Mouse (Mus musculus) liver, postnatal 0 days (tissue): ENCODE data around the gene Colq. TPM values are rescaled to one million over a fixed set of nuclear protein-coding genes. Genes with fewer than 3 reads are reported as not detected.

Experiments
- ATAC-seq: fragments of 200-750 bp; cut with Nextera tagmentation; 2 replicates; pipeline ENCODE4 v1.8.0; 2017; ENCODE audit warnings: mild to moderate bottlenecking, moderate library complexity
- DNase-seq: peaks from one replicate; pipeline ENCODE4 v3.0.0-alpha.2; 2016
- H3K27ac ChIP-seq: fragments of 300-500 bp; sonication (generic); 2 replicates; pipeline ENCODE4 v1.5.1; 2014; ENCODE audit warnings: antibody characterized with exemption, moderate library complexity, mild to moderate bottlenecking, low read depth
- H3K27me3 ChIP-seq: fragments of 300-500 bp; sonication (generic); 2 replicates; pipeline ENCODE4 v1.6.1; 2014; ENCODE audit warnings: low read length, control low read depth, mixed read lengths; ENCODE audit not compliant: insufficient read depth
- H3K36me3 ChIP-seq: fragments of 300-500 bp; sonication (generic); replicated peaks from 2 replicates; pipeline ENCODE4 v1.6.1; 2014; ENCODE audit warnings: mild to moderate bottlenecking, control low read depth, low read length, moderate library complexity, mixed read lengths; ENCODE audit not compliant: insufficient read depth
- H3K4me1 ChIP-seq: fragments of 300-500 bp; sonication (generic); 2 replicates; pipeline ENCODE4 v1.6.1; 2014; ENCODE audit warnings: antibody characterized with exemption, mild to moderate bottlenecking, control low read depth; ENCODE audit not compliant: insufficient read depth
- H3K4me2 ChIP-seq: fragments of 300-500 bp; sonication (generic); 2 replicates; pipeline ENCODE4 v1.6.1; 2014; ENCODE audit warnings: low read depth, mild to moderate bottlenecking, low read length, moderate library complexity, mixed read lengths
- H3K4me3 ChIP-seq: fragments of 300-500 bp; sonication (generic); 2 replicates; pipeline ENCODE4 v1.5.1; 2014; ENCODE audit warnings: low read depth, low read length
- H3K9ac ChIP-seq: fragments of 300-500 bp; sonication (generic); replicated peaks from 2 replicates; pipeline ENCODE4 v1.6.1; 2014; ENCODE audit warnings: mild to moderate bottlenecking, moderate library complexity
- H3K9me3 ChIP-seq: fragments of 300-500 bp; sonication (generic); 2 replicates; pipeline ENCODE4 v1.6.1; 2016; ENCODE audit warnings: mild to moderate bottlenecking, control low read depth, low read length, mixed read lengths
- CTCF ChIP-seq: sonication (generic); IDR thresholded peaks from 2 replicates; pipeline ENCODE4 v1.5.1; 2016; ENCODE audit warnings: antibody characterized with exemption, low read depth
- EP300 ChIP-seq: IDR thresholded peaks from 2 replicates; pipeline ENCODE4 v1.6.1; 2016; ENCODE audit warnings: antibody characterized with exemption, low read depth, mild to moderate bottlenecking
- WGBS: fragments of 180-500 bp; shearing (Covaris S2); extraction: QIAGEN DNeasy Blood & Tissue Kit; methylation state at CpG from one replicate; pipeline ENCODE4 v1.1.7; 2014; ENCODE audit not compliant: insufficient replicate concordance; 5-methylcytosine and 5-hydroxymethylcytosine counted together
- polyA plus RNA-seq: library from polyadenylated mRNA; unstranded; fragments of >200 nt; fragmentation: Nextera tagmentation; extraction: Ambion mirVana; gene quantifications from 2 replicates; pipeline ENCODE4 v1.2.1, GENCODE M21; 2015

Gene Colq
- polyA plus RNA-seq, 1 experiment from 2014 or later, result 0.29 TPM

DNA sequence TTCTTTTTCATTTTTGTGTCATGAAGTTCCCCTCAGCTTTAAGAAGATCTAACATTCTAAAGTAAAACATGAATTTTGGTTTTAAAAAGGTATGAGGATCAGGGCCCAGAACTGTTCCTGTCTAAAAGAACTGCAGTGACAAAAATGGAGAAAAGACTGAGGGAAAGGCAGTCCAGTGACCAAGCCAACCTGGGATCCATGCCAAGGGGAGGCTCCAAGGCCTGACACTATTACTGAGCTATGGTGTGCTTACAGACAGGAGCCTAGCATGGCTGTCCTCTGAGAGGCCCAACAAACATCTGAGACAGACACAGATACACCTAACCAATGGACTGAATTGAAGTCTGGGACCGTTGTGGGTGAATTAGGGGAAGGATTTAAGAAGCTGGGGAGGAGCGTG, 81.2 kb downstream of the Colq start:
- WGBS, result 96% methylated on average over 2 of the region's 2 CpGs
- DNase-seq, result peak; percentile 61

DNA sequence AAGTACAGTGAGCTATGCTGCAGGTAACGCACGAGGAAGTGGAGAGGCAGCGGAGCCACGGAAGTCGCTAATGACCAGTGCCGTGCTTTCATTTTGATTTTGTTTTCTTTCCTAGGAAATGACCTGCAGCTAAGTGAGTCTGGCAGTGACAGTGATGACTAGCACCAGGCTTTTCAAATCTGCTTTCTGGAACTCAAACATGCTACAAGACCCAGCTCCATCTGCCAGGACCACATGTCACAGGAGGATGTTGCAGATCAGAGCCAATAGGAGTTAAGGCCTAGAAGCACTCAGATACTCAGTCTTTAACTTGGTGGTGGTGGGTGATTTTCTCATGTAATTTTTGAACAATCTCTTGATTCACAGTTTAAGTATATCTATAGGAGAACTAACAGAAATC, 84.7 kb downstream of the Colq start:
- WGBS, result 95% methylated on average over 6 of the region's 6 CpGs
- H3K27ac ChIP-seq, result no peak overlapping the region
- H3K4me1 ChIP-seq, result peaks cover 6% of the 10 kb centered on the region; the same call in 1 of the 2 replicates
- ATAC-seq (no peak), DNase-seq (no peak)
- no peak overlapping the region for H3K4me3 ChIP-seq
- no peak overlapping the region for H3K4me2 ChIP-seq
- H3K27me3 ChIP-seq, result no peaks in the 10 kb centered on the region
- peaks cover 82% of the 10 kb centered on the region for H3K36me3 ChIP-seq
- H3K9ac ChIP-seq, result no peak overlapping the region
- H3K9me3 ChIP-seq, result no peaks in the 10 kb centered on the region
- TF ChIP-seq CTCF, result no peak
- no peak for TF ChIP-seq EP300

More for the DNA sequence above, 81.2 kb downstream of the Colq start:
- H3K36me3 ChIP-seq, result peaks cover 48% of the 10 kb centered on the region
- no peaks in the 10 kb centered on the region for H3K9me3 ChIP-seq
- H3K4me2 ChIP-seq, result no peak overlapping the region
- no peak overlapping the region for H3K27ac ChIP-seq
- no peak overlapping the region for H3K9ac ChIP-seq
- H3K27me3 ChIP-seq, result no peaks in the 10 kb centered on the region
- TF ChIP-seq EP300 (no peak), CTCF (no peak)
- peaks cover 6% of the 10 kb centered on the region; the same call in 1 of the 2 replicates for H3K4me1 ChIP-seq
- no peak overlapping the region for H3K4me3 ChIP-seq
- ATAC-seq, result peak; percentile 47; the same call in 1 of the 2 replicates

DNA sequence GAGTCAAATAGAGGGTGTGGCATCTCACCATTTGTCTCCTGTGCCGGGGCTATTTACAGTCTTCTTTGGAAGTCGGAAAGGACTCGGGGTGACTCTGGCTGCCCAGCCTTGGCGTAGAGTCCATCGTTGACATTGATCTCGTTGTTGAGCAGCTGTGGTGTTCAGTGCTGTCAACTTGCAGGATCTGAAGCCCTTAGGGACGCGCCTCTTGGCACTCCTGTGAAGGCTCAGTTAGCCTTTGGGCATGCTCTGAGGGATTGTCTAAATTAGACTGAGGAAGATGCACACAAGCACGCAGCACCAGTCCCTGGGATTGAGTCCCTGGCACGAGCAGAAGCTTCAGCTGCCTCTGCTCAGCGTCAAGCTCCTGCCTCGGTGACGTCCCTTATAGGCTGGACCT, 87.7 kb downstream of the Colq start:
- Histone ChIP-seq H3K4me1 (no peaks in the 10 kb centered on the region), H3K27me3 (no peaks in the 10 kb centered on the region), H3K27ac (no peak overlapping the region), H3K4me3 (no peak overlapping the region), H3K9me3 (no peaks in the 10 kb centered on the region), H3K36me3 (peaks cover 94% of the 10 kb centered on the region), H3K9ac (no peak overlapping the region), H3K4me2 (no peak overlapping the region)
- ATAC-seq, result no peak
- DNase-seq, result no peak
- WGBS, result 92% methylated on average over 13 of the region's 13 CpGs
- TF ChIP-seq CTCF (no peak), EP300 (no peak)

DNA sequence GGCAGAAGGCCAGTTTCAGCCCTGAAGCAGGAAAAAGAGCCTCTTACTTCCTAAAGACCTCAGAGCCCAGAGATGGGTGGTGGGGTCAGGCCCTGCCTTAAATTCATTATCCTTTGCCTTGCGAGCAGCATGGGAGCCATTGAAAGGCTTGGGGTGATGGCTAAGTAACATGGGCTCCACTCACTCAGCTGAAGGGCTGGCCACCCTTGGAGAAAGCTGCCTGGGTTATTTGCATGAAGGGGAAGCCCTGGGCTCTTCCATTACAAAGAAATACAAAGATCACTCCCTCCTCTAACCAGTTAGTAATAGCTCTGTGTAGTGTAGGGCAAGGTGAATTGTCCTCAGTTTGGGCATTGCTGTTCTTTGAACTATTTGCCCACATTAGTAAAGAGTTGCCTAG, 91.6 kb downstream of the Colq start:
- no peaks in the 10 kb centered on the region for H3K27me3 ChIP-seq
- H3K4me3 ChIP-seq, result no peak overlapping the region
- no peak for TF ChIP-seq CTCF
- TF ChIP-seq EP300, result no peak
- H3K9me3 ChIP-seq, result no peaks in the 10 kb centered on the region
- peaks cover 12% of the 10 kb centered on the region for H3K4me1 ChIP-seq
- no peak overlapping the region for H3K9ac ChIP-seq
- ATAC-seq, result no peak
- 75% methylated on average over 1 of the region's 1 CpGs for WGBS
- H3K36me3 ChIP-seq, result peaks cover 65% of the 10 kb centered on the region
- no peak overlapping the region for H3K27ac ChIP-seq
- DNase-seq, result no peak
- no peak overlapping the region for H3K4me2 ChIP-seq

DNA sequence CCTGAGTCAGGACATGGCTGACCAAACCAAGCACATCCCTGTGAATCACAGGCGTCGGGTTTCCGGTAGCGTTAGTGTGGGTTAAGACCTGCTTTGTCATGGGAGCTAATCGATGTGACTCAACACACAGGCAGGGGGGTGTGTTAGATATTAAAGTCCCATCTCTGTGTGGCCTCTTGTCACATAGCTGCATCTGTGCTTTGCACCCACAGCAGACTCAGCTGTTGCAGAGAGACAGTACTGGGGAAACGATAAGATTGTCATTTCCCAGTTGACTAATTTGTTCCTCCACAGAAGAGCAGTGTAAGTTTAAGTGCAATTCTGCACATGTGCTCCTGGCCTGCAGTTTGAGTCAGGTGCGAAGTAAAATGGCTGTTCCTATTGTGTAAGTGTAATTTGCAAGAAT, 94.9 kb downstream of the Colq start:
- H3K4me1 ChIP-seq, result peaks cover 28% of the 10 kb centered on the region
- H3K4me2 ChIP-seq, result peak overlapping the region; percentile 78
- WGBS, result 10% methylated on average over 7 of the region's 7 CpGs
- DNase-seq, result peak; percentile 65
- peak overlapping the region; percentile 84 for H3K4me3 ChIP-seq
- ATAC-seq, result peak; percentile 79
- H3K27ac ChIP-seq, result peak overlapping the region; percentile 90
- TF ChIP-seq CTCF (no peak), EP300 (peak; percentile 97)
- peaks cover 35% of the 10 kb centered on the region for H3K36me3 ChIP-seq
- no peaks in the 10 kb centered on the region for H3K27me3 ChIP-seq
- H3K9ac ChIP-seq, result peak overlapping the region; percentile 90
- no peaks in the 10 kb centered on the region for H3K9me3 ChIP-seq

DNA sequence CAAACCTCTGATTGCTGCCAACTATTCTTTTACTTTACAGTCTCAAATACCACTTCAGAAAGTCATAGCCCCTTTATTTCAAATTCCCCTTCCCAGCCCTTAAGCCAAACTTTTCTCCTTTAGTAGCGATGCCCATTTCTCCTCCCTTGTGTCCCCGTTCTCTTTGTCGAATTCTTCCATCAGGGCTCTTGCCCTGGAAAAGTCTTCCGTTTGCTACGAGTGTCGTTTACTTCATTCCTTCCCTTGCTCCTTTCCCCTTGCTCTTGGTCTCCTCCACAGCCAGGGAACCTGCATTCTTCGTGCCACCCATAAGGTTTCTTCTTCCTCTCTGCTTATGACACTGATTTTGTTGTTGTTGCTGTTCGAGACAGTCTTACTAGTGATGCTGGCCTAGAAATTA, 95.6 kb downstream of the Colq start:
- TF ChIP-seq CTCF (no peak), EP300 (no peak)
- peaks cover 28% of the 10 kb centered on the region for H3K4me1 ChIP-seq
- H3K27ac ChIP-seq, result peak overlapping the region; percentile 90
- ATAC-seq (no peak), DNase-seq (no peak)
- H3K9ac ChIP-seq, result peak overlapping the region; percentile 90
- peaks cover 33% of the 10 kb centered on the region for H3K36me3 ChIP-seq
- H3K4me3 ChIP-seq, result peak overlapping the region; percentile 84
- no peaks in the 10 kb centered on the region for H3K27me3 ChIP-seq
- peak overlapping the region; percentile 78 for H3K4me2 ChIP-seq
- H3K9me3 ChIP-seq, result no peaks in the 10 kb centered on the region
- WGBS, result 2% methylated on average over 8 of the region's 8 CpGs
